Mouse (Mus musculus) splenic B cell, adult 2 months (primary cell): ENCODE measurements at regions not wholly inside any gene's neighbourhood (a gene's known extent, or its start where the extent isn't known, plus 50 kb on each side); places are given as distances from the start of the nearest gene placed in this dataset.

Source experiments
- DNase-seq: peaks from one replicate; pipeline ENCODE4 v3.0.0-alpha.2; 2011; ENCODE audit warnings: low read depth, low spot score
- H3K27me3 ChIP-seq: 2 replicates; pipeline ENCODE4 v1.6.1; 2012; ENCODE audit warnings: mild to moderate bottlenecking, low read length, moderate library complexity, mixed read lengths; ENCODE audit not compliant: control insufficient read depth, poor library complexity, insufficient read depth, severe bottlenecking
- H3K36me3 ChIP-seq: 2 replicates; pipeline ENCODE4 v1.6.1; 2012; ENCODE audit warnings: mild to moderate bottlenecking, low read length, moderate library complexity, mixed read lengths; ENCODE audit not compliant: control insufficient read depth, poor library complexity, insufficient read depth, severe bottlenecking

DNA sequence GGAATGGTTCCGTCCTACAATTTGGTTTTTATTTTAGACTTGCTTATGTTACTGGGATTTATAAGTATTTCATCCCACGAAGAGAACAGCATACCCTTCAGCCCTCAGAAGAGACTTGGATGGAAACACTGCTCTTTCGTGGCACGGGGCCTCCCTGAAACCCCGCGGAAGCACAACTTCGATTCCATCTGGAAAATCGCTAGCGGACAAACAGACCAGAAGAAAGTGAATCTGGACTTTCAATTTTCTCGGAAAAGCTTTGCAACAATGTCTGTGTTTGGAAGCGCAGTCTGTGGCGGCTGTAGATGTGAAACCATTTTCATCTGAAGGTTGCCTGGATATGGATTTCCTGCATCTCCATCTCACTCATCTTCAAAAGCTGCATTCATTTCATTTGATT lies 308.7 kb downstream of the Ankrd50 start:
- Histone ChIP-seq H3K36me3 (no peaks in the 10 kb centered on the region), H3K27me3 (no peaks in the 10 kb centered on the region)
- no peak for DNase-seq

DNA sequence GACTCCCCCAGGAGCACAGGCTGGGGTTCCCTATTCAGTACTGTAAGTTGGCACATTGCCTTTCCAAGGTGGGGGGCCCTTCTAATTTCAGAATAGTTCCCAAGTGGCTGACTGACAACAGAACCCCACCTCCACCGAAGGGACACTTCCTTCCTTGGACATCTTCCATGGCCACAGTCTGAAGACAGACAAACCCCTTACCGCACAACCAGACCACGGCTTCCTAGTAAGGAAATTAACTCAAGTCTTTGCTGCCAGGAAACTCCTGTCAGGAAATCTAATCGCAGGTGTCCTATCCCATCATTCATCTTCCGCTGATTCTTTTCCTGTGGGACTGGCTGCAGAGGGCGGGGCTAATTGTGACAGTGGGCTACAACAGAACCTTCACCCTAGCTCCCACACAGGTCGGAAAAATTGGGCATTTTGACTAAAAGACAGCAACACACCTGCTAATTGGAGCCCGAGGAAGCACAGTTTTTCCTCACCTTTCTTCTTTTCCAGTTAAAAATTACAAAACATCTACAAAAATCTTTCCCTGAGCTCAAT lies 309.8 kb downstream of the Ankrd50 start:
- DNase-seq: no peak
- H3K27me3 ChIP-seq: no peaks in the 10 kb centered on the region
- no peaks in the 10 kb centered on the region for H3K36me3 ChIP-seq

DNA sequence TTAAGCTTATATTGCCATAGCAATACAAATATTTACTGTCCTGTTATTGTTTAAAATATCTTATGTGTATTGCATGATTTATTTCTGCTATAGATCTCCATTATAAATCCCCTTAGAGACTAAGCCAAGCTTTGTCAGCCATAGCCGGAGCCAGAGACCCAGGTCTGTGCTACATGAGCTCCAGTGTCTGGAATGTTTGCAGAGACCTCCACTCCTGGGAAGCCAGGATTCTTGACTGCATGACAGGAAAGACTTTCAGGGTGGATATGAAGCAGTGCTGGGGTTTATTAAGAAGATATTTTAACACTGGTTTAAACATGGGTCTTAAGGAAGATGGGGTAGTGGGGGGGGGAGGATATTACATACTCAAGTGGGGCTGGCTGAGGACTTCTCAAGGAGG lies 332.2 kb downstream of the Ankrd50 start:
- no peak for DNase-seq
- Histone ChIP-seq H3K36me3 (no peaks in the 10 kb centered on the region), H3K27me3 (no peaks in the 10 kb centered on the region)

DNA sequence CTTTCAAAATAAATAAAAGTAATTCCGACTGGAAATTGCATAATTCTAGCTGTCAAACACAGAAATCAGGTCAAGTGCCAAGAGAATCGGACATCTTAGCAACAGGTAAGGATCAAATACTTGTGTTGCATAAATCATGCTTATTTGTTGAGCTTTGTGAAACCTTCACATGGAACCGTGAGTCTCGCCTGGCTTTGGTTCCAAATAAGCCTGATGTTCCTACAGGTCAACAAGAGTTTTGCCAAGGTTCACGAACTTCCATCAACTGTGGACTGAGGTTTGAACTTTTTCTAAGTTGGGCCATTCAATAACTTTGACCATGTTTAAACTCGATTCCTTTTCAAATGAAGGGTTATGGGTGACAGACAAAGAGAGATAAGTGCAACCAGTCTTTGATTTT lies 332.8 kb downstream of the Ankrd50 start:
- DNase-seq: no peak
- H3K27me3 ChIP-seq: no peaks in the 10 kb centered on the region
- no peaks in the 10 kb centered on the region for H3K36me3 ChIP-seq

DNA sequence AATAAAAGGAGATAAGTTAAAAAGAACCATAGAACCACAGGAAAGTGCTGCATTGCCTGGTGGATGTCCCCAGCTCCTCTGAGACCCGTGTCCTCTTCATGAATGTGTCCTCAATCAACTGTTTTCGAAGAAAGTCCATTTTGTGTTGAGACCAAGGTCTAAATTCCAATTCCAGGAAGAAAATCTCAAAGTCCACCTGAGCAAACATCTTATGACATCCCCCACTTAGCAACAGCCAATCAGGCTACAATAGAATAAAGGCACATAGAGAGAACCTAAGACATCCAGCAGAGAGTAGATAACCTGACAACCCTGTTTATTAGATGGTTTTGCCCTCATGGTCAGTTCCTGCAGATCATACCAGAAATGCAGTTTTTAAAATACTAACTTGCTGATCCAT lies 338.0 kb downstream of the Ankrd50 start:
- DNase-seq: no peak
- no peaks in the 10 kb centered on the region for H3K36me3 ChIP-seq

DNA sequence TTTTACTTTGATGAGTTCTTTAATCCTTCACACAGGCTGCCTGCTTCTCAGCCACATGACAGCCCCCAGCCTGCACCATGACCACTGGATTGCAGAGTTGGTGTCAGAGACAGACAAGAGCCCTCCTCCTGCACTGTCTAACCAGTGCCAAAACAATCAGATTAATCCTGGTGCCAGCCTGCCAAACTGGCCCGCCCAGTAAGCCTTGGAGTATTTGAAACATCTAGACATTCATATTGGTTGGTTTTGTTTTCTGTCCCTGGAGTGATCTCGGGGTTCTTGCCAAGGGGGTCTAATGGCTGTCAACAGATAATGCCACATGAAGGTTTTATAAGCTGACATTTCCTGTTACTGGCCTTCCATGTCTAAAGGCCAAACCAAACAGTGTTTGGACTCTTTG lies 339.2 kb downstream of the Ankrd50 start:
- H3K36me3 ChIP-seq: no peaks in the 10 kb centered on the region
- no peak for DNase-seq
- H3K27me3 ChIP-seq: no peaks in the 10 kb centered on the region

More for the DNA sequence above, 338.0 kb downstream of the Ankrd50 start:
- H3K27me3 ChIP-seq: no peaks in the 10 kb centered on the region

DNA sequence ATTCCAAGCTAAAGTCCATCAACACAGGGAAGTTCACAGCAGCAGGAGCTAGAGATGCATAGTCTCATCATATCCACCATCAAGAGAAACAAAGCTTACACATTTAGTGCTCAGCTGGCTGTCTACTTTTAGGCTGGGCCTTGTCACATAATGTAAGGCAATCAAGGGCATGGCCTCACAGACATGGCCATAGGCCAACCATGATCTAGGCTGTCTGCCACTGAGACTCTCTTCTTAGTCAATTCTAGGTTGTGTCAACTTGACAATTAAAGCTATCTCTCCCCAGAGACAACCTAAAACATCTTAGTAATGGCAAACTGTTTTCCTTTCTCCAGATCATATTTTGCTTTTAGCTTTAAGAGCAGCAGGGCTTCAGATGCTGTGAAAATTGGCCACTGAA lies 340.0 kb downstream of the Ankrd50 start:
- no peaks in the 10 kb centered on the region for H3K27me3 ChIP-seq
- DNase-seq: no peak
- H3K36me3 ChIP-seq: no peaks in the 10 kb centered on the region

DNA sequence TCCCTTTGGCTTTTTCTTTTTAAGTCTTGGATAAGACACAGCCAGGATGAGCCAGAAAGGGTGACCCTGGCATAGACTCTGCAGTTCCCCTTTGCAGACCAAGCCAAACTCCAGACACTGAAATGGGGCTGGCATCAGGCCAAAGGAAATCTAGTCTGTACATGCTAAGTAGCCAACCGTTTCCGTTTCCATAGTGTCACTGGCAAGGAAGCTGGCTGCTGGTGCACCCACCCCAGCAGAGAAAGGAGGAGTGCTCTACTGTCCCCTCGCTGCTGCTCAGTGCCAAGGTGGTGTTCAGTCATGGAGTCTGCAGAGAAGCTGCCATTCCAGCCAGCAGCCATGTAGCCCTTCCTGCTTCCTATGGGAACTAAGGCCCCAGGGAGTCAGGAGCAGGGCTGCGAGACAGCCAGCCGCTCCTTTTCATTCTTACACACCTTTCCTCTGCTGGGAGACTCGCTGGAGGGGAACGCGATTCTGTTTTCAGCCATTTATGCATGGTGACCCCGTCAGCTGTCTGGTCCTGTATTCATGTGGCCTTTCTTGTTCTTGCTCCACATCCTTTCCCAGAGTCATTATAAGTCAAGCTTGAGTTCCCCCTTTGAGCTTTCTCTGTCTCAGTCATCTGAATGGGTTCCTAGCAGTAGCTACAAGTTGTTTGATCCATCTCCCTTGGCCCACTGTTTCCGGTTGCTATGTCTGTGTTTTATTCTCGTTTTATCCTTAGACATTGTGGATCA lies 341.3 kb downstream of the Ankrd50 start:
- peak; percentile 56 for DNase-seq
- Histone ChIP-seq H3K27me3 (no peaks in the 10 kb centered on the region), H3K36me3 (no peaks in the 10 kb centered on the region)

DNA sequence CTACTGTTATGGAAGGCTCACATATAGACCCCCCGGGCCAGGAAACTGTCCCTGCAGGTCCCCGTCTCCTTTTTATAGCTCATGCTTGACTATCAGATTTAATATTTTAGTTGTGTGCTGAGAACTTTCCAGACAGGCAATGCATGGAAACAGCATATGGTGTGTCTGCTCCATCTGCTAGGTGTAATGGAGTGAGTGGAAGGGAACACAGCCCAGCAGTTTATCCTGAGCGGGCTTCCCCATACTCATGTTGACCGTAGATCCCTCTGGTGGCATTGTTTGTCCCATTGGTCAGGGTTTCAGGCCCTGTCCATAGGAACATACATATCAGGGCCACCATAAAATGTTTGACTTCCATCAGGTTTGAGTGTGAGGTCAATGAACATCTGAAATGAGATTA lies 345.3 kb downstream of the Ankrd50 start:
- Histone ChIP-seq H3K27me3 (no peaks in the 10 kb centered on the region), H3K36me3 (no peaks in the 10 kb centered on the region)
- no peak for DNase-seq

DNA sequence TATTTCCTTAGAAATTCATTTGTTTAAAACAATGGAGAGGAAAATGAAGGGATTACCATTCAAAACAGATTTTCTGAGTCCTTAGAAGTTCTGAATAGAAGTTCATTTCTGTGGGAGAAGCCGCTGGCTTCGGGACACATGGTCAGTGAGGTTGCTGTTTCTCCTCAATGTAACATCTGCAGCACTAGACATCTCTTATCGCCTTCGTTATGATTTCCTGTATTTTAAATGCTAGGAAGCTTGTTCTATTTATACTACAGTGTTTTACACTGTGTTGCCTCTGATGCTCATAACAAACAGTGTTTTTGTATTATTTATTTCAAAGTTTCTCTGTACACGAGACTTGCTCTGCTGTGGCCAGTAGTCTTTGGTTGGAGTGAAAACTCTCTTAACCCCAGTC lies 346.6 kb downstream of the Ankrd50 start:
- Histone ChIP-seq H3K36me3 (no peaks in the 10 kb centered on the region), H3K27me3 (no peaks in the 10 kb centered on the region)
- DNase-seq: no peak

DNA sequence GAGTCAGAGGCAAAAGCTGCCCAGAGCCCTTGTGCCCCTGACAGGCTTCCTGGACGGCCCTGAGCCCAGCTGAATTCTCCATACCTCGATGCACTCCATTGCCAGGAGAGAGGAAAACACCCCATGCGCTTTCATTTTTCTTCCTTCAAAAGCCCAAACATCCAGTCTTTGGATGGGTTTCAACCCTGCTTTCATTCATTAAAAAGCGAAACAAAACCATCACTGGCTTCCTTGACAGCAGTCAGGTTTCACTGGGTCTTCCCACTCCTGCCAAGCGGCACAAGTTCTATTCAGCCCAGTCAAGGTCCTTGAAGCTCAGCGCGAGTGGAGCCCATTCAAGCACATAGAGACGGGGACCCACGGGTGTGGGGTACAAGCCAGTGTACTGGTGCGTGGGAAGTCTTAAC lies 348.8 kb downstream of the Ankrd50 start:
- H3K27me3 ChIP-seq: no peaks in the 10 kb centered on the region
- H3K36me3 ChIP-seq: no peaks in the 10 kb centered on the region
- no peak for DNase-seq

DNA sequence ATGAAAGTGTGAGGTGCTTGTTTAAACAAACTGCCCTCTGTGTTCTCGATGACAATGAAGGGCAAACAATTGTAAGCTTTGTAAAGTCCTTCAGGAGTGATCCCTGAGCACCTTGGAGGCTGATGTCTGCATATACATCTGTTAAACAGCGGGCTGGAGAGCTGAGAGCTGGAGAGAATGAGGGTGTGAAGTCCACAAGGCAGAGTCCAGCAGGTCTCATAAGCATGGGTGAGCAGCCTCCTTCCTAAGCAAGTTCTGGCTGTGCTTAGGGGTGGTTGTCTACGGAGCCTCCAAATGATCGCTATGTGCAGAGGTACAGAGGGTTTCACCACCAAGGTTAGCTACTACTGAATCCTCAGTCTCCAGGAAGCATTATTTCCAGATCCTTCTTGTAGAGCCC lies 350.2 kb downstream of the Ankrd50 start:
- no peak for DNase-seq
- no peaks in the 10 kb centered on the region for H3K27me3 ChIP-seq
- no peaks in the 10 kb centered on the region for H3K36me3 ChIP-seq

DNA sequence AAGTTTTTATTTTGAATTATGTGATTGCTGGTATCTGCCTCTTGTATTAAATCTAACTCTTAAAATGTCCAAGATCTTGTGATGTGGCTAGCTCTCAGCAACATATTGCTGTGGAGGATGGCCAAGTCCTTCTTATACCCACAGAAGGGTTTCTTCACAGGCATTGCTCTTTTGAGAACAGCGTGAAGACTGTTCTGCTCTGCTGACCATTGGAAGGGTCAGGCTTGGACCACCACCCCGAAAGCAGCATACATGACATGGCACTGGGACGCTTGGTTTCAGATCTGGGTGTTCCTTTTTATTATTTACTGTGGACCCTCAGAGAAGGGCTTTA lies 352.8 kb downstream of the Ankrd50 start:
- H3K36me3 ChIP-seq: no peaks in the 10 kb centered on the region
- no peak for DNase-seq
- H3K27me3 ChIP-seq: no peaks in the 10 kb centered on the region

DNA sequence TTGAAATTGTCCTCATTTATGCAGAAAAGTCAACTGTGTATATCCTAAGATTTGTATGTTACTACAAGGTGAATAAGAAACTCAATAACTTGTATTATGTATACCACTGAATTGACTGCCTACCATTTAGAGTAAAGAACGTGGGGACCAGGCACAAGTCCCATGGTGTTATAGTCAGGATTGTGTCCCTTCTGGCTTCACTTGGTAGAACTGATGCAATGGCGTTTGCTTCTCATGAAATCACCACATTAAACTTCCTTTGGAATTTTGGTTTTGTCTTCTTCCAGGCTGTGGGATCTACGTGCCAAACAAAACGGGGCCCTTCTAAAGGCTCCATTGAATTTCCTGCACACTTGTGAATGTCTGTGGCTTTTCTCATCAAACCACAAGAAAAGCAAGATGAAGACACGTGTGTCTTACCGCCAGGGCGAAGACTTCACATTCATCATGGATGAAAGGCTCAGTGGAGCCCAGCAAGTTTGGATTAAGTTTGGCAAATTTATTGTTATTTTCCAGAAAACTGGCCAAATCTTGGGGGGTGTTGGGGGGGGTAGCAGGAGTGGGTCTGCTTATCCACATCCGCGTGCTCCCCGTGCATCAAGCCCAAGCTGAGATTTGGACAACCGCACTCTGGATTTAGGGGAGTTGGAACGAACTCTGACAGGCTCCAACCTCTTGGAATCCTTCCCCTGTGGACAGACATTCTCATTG lies 353.3 kb downstream of the Ankrd50 start:
- no peaks in the 10 kb centered on the region for H3K36me3 ChIP-seq
- no peak for DNase-seq
- H3K27me3 ChIP-seq: no peaks in the 10 kb centered on the region

DNA sequence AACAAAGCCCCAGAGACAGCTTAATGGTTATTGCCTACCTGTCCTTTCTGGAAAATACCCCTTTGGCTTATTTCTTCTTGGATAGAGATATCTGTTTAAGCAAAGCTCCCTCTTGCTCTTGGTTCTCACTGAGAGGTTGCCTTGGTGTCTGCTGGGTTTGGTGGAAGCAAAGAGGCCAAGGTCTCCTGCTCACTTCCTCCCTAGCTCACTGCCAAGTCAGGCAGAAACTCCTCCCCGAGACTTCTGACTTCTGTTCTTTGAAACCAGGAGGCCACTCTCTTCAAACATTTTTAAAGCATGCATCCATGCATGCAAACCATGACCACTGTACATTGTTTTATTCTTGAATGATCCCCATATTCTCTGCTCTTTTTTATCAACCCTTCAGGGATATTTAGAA lies 354.6 kb downstream of the Ankrd50 start:
- peak; percentile 54 for DNase-seq
- no peaks in the 10 kb centered on the region for H3K27me3 ChIP-seq
- no peaks in the 10 kb centered on the region for H3K36me3 ChIP-seq

DNA sequence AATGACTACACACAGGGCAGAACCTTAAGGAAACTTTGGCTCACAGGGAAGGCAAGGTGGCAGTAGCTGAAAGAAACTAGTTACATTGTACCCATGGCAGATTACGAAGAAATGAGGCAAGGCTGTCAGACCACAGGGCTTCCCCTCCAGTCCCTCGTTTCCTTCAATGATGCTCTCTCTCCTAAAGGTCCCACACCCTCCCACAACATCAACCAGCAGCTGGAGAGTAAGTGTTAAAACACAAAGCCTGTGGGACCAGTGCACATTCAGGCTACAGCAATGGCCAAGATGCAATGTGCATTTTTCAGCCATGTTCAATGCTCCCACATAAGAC lies 355.5 kb downstream of the Ankrd50 start:
- no peak for DNase-seq
- no peaks in the 10 kb centered on the region for H3K27me3 ChIP-seq
- H3K36me3 ChIP-seq: no peaks in the 10 kb centered on the region
